Mouse (Mus musculus) CH12.LX (cell line): ENCODE measurements around the gene Riox1. TPM values are rescaled to one million over a fixed set of nuclear protein-coding genes. Genes with fewer than 3 reads are reported as not detected.

Experiments used
- DNase-seq: peaks from one replicate; pipeline ENCODE4 v3.0.0-alpha.2; 2013; ENCODE audit errors: extremely low read depth
- H3K27ac ChIP-seq: 2 replicates; pipeline ENCODE4 v1.5.1; 2012; ENCODE audit warnings: low read depth, mild to moderate bottlenecking, control low read depth, moderate library complexity; ENCODE audit not compliant: insufficient read depth
- H3K27me3 ChIP-seq: replicated peaks from 2 replicates; pipeline ENCODE3; 2012; ENCODE audit warnings: inconsistent platforms
- H3K36me3 ChIP-seq, 2 experiments: replicated peaks in 1 of 2; 2 replicates each; pipeline versions ENCODE3 to v1.6.1; 2012; ENCODE audit warnings: inconsistent platforms in 1 of 2, low read length in 1 of 2, mild to moderate bottlenecking in 1 of 2, mixed read lengths in 1 of 2, moderate library complexity in 1 of 2; ENCODE audit not compliant: control insufficient read depth in 1 of 2, insufficient read depth in 1 of 2
- H3K4me1 ChIP-seq, 2 experiments: 2 replicates each; pipeline ENCODE4 v1.6.1; 2012; ENCODE audit warnings: inconsistent platforms in 1 of 2, moderate library complexity in 1 of 2; ENCODE audit not compliant: insufficient read depth in 2 of 2, control insufficient read depth in 1 of 2
- H3K4me2 ChIP-seq: 2 replicates; pipeline ENCODE4 v1.6.1; 2012; ENCODE audit warnings: low read depth, mild to moderate bottlenecking, control low read depth; ENCODE audit not compliant: poor library complexity, insufficient read depth, severe bottlenecking
- H3K4me3 ChIP-seq, 3 experiments: fragments of 150-350 bp in 1 of 3; sonication (generic) in 1 of 3; replicated peaks in 1 of 3; 2 replicates each; pipeline versions ENCODE3 to v1.5.1; 2011 to 2012; ENCODE audit warnings: low read depth in 2 of 3, low read length in 2 of 3, mild to moderate bottlenecking in 2 of 3, moderate library complexity in 2 of 3, control low read depth in 1 of 3, improper control_type of control experiment in 1 of 3, inconsistent platforms in 1 of 3, mixed read lengths in 1 of 3; ENCODE audit not compliant: poor library complexity in 1 of 3
- H3K79me2 ChIP-seq: replicated peaks from 2 replicates; pipeline ENCODE4 v1.6.1; 2012; ENCODE audit warnings: mild to moderate bottlenecking, moderate library complexity; ENCODE audit not compliant: control insufficient read depth, poor library complexity, insufficient read depth, severe bottlenecking; ENCODE audit errors: extremely low read depth
- H3K9ac ChIP-seq: 2 replicates; pipeline ENCODE4 v1.6.1; 2012; ENCODE audit warnings: low read depth, mild to moderate bottlenecking, control low read depth, moderate library complexity; ENCODE audit not compliant: insufficient read depth
- H3K9me3 ChIP-seq: replicated peaks from 2 replicates; pipeline ENCODE3; 2012; ENCODE audit warnings: low read length, inconsistent platforms, mixed read lengths
- BHLHE40 ChIP-seq: IDR thresholded peaks from 2 replicates; pipeline ENCODE4 v1.6.1; 2011; ENCODE audit warnings: mild to moderate bottlenecking, low read depth, low read length, improper control_type of control experiment
- CHD1 ChIP-seq: IDR thresholded peaks from 2 replicates; pipeline ENCODE4 v1.6.1; 2012; ENCODE audit warnings: low read depth, low read length, improper control_type of control experiment, inconsistent platforms
- CHD2 ChIP-seq: IDR thresholded peaks from 2 replicates; pipeline ENCODE4 v1.6.1; 2011; ENCODE audit warnings: low read length, improper control_type of control experiment
- CTCF ChIP-seq, 2 experiments: IDR thresholded peaks in 1 of 2; conservative IDR thresholded peaks in 1 of 2; 2 replicates each; pipeline ENCODE4 v1.5.1; 2011 to 2012; ENCODE audit warnings: low read depth in 2 of 2, low read length in 2 of 2, improper control_type of control experiment in 1 of 2, inconsistent platforms in 1 of 2, mild to moderate bottlenecking in 1 of 2, moderate library complexity in 1 of 2
- E2F4 ChIP-seq: IDR thresholded peaks from 2 replicates; pipeline ENCODE4 v1.6.1; 2011; ENCODE audit warnings: low read depth, low read length, improper control_type of control experiment; ENCODE audit not compliant: insufficient replicate concordance
- ELF1 ChIP-seq: IDR thresholded peaks from 2 replicates; pipeline ENCODE4 v1.6.1; 2014; ENCODE audit warnings: low read depth, mild to moderate bottlenecking, inconsistent platforms, low read length, improper control_type of control experiment
- EP300 ChIP-seq: IDR thresholded peaks from 2 replicates; pipeline ENCODE4 v1.6.1; 2011; ENCODE audit warnings: low read length, improper control_type of control experiment
- ETS1 ChIP-seq: conservative IDR thresholded peaks from 2 replicates; pipeline ENCODE4 v1.6.1; 2012; ENCODE audit warnings: low read depth, mild to moderate bottlenecking, inconsistent platforms, low read length, improper control_type of control experiment, moderate library complexity
- GABPA ChIP-seq: IDR thresholded peaks from 2 replicates; pipeline ENCODE4 v1.6.1; 2012; ENCODE audit warnings: low read depth, low read length, improper control_type of control experiment, inconsistent platforms; ENCODE audit not compliant: insufficient replicate concordance
- HCFC1 ChIP-seq: IDR thresholded peaks from 2 replicates; pipeline ENCODE4 v1.6.1; 2012; ENCODE audit warnings: low read depth, mild to moderate bottlenecking, inconsistent platforms, low read length, improper control_type of control experiment
- IRF4 ChIP-seq: IDR thresholded peaks from 2 replicates; pipeline ENCODE4 v1.6.1; 2014; ENCODE audit warnings: low read depth, mild to moderate bottlenecking, inconsistent platforms, low read length, improper control_type of control experiment
- JUN ChIP-seq: IDR thresholded peaks from 2 replicates; pipeline ENCODE4 v1.6.1; 2011; ENCODE audit warnings: low read depth, mild to moderate bottlenecking, low read length, improper control_type of control experiment, moderate library complexity; ENCODE audit not compliant: insufficient read depth
- KAT2A ChIP-seq: IDR thresholded peaks from 2 replicates; pipeline ENCODE4 v1.6.1; 2012; ENCODE audit warnings: low read length, improper control_type of control experiment, inconsistent platforms; ENCODE audit not compliant: insufficient replicate concordance
- MAX ChIP-seq: IDR thresholded peaks from 2 replicates; pipeline ENCODE4 v1.6.1; 2011; ENCODE audit warnings: low read length, improper control_type of control experiment
- MAZ ChIP-seq: IDR thresholded peaks from 2 replicates; pipeline ENCODE4 v1.6.1; 2012; ENCODE audit warnings: low read depth, mild to moderate bottlenecking, inconsistent platforms, low read length, improper control_type of control experiment, moderate library complexity
- MEF2A ChIP-seq: IDR thresholded peaks from 2 replicates; pipeline ENCODE4 v1.6.1; 2014; ENCODE audit warnings: low read depth, mild to moderate bottlenecking, inconsistent platforms, low read length, improper control_type of control experiment, borderline replicate concordance
- MYC ChIP-seq: IDR thresholded peaks from 2 replicates; pipeline ENCODE4 v1.6.1; 2011; ENCODE audit warnings: low read depth, mild to moderate bottlenecking, improper control_type of control experiment, low read length
- NELFE ChIP-seq: IDR thresholded peaks from 2 replicates; pipeline ENCODE4 v1.6.1; 2011; ENCODE audit warnings: low read depth, low read length, improper control_type of control experiment
- NRF1 ChIP-seq: IDR thresholded peaks from 2 replicates; pipeline ENCODE4 v1.6.1; 2014; ENCODE audit warnings: low read depth, mild to moderate bottlenecking, inconsistent platforms, low read length, improper control_type of control experiment, moderate library complexity
- PAX5 ChIP-seq: IDR thresholded peaks from 2 replicates; pipeline ENCODE4 v1.6.1; 2012; ENCODE audit warnings: low read length, inconsistent platforms, mixed read lengths
- POLR2A ChIP-seq: IDR thresholded peaks from 2 replicates; pipeline ENCODE4 v1.6.1; 2011; ENCODE audit warnings: low read depth, mild to moderate bottlenecking, improper control_type of control experiment, low read length
- POLR2AphosphoS2 ChIP-seq: IDR thresholded peaks from 2 replicates; pipeline ENCODE4 v1.6.1; 2011; ENCODE audit warnings: low read depth, low read length, improper control_type of control experiment
- RAD21 ChIP-seq: IDR thresholded peaks from 2 replicates; pipeline ENCODE4 v1.6.1; 2011; ENCODE audit warnings: low read depth, mild to moderate bottlenecking, low read length, improper control_type of control experiment, moderate library complexity
- RCOR1 ChIP-seq: conservative IDR thresholded peaks from 2 replicates; pipeline ENCODE4 v1.6.1; 2012; ENCODE audit warnings: low read depth, mild to moderate bottlenecking, inconsistent platforms, low read length, improper control_type of control experiment
- SIN3A ChIP-seq: IDR thresholded peaks from 2 replicates; pipeline ENCODE4 v1.6.1; 2012; ENCODE audit warnings: low read length, improper control_type of control experiment, inconsistent platforms
- SMC3 ChIP-seq: IDR thresholded peaks from 2 replicates; pipeline ENCODE4 v1.6.1; 2011; ENCODE audit warnings: low read depth, low read length, improper control_type of control experiment
- TBP ChIP-seq: conservative IDR thresholded peaks from 2 replicates; pipeline ENCODE4 v1.6.1; 2011; ENCODE audit warnings: low read depth, low read length, improper control_type of control experiment
- TCF12 ChIP-seq: IDR thresholded peaks from 2 replicates; pipeline ENCODE4 v1.6.1; 2014; ENCODE audit warnings: low read depth, mild to moderate bottlenecking, inconsistent platforms, low read length, improper control_type of control experiment
- UBTF ChIP-seq: IDR thresholded peaks from 2 replicates; pipeline ENCODE4 v1.6.1; 2012; ENCODE audit warnings: low read depth, mild to moderate bottlenecking, inconsistent platforms, low read length, improper control_type of control experiment, moderate library complexity
- USF1 ChIP-seq: IDR thresholded peaks from 2 replicates; pipeline ENCODE4 v1.6.1; 2014; ENCODE audit warnings: low read depth, mild to moderate bottlenecking, inconsistent platforms, low read length, improper control_type of control experiment
- USF2 ChIP-seq: conservative IDR thresholded peaks from 2 replicates; pipeline ENCODE4 v1.6.1; 2011; ENCODE audit warnings: low read depth, low read length, improper control_type of control experiment
- ZC3H11A ChIP-seq: IDR thresholded peaks from 2 replicates; pipeline ENCODE4 v1.6.1; 2012; ENCODE audit warnings: low read depth, mild to moderate bottlenecking, inconsistent platforms, low read length, improper control_type of control experiment
- ZKSCAN1 ChIP-seq: IDR thresholded peaks from 2 replicates; pipeline ENCODE4 v1.6.1; 2012; ENCODE audit warnings: low read depth, inconsistent platforms, low read length, improper control_type of control experiment, borderline replicate concordance
- ZMIZ1 ChIP-seq: IDR thresholded peaks from 2 replicates; pipeline ENCODE4 v1.6.1; 2012; ENCODE audit warnings: low read depth, mild to moderate bottlenecking, inconsistent platforms, low read length, improper control_type of control experiment
- ZNF384 ChIP-seq: IDR thresholded peaks from 2 replicates; pipeline ENCODE4 v1.6.1; 2012; ENCODE audit warnings: low read depth, low read length, improper control_type of control experiment, inconsistent platforms
- dilution Hi-C: fragments of 300-500 bp; cut with MboI; formaldehyde crosslinking; loops from 2 replicates; pipeline ENCODE4 v1.14.3; 2020; ENCODE audit warnings: low sequenced_read_pairs; ENCODE audit not compliant: extremely low pct_unique_long_range_greater_than_20kb, extremely low pct_ligation_motif_present
- in situ Hi-C: fragments of 300-500 bp; cut with MboI; formaldehyde crosslinking; loops from 3 replicates; pipeline ENCODE4 v1.14.3; 2019; ENCODE audit warnings: low sequenced_read_pairs, low pct_ligation_motif_present, low pct_unique_long_range_greater_than_20kb, mixed read lengths
- polyA plus RNA-seq: library from polyadenylated mRNA; unstranded; fragments of >175 nt; gene quantifications from 2 replicates; pipeline ENCODE4 v1.2.1, GENCODE M21; 2012; ENCODE audit warnings: low read depth; ENCODE audit not compliant: insufficient read length
- total RNA-seq, 2 experiments: library from RNA; depleted of rRNA; stranded (reverse); fragments of 300-350 nt in 1 of 2; fragments of >200 nt in 1 of 2; gene quantifications; 2 replicates each; pipeline ENCODE4 v1.2.3; 2012 to 2014

The Riox1 gene
- total and polyA plus RNA-seq, 3 experiments = 29.5 to 34.3 (median 31.9) TPM

DNA sequence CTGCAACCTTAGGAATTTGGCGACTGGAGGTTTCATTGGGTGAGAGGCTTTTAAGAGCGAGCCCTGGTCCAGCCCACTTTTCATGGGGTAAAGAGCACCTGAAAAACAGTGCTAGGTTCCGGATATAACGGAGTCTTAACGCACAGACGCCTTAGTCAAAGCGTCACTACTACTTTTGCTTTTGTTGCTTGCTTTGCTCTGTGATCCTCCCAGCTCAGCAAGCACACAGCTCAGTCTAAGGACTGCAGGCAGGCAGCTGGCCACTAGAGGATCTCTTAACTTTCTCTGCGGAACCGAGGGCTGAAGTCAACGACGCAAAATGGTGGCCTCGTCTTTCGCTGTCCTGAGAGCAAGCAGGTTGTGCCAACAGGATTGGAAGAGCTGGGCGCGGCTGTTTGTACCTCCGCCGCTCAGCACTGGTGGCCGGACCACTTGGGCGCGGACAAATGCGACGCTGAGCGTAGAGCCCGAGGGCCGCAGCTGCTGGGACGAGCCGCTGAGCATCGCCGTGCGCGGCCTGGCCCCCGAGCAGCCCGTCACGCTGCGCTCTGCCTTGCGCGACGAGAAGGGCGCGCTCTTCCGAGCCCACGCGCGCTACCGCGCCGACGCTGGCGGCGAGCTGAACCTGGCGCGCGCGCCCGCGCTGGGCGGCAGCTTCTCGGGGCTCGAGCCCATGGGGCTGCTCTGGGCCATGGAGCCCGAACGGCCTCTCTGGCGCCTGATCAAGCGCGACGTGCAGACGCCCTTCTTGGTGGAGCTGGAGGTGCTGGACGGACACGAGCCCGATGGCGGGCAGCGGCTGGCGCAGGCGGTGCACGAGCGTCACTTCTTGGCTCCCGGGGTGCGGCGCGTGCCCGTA is 37.4 kb downstream of the Riox1 start, which contains the start of gene Acot2:
TSS of gene Acot2 (plus strand) at position 279 of the 859 bp plus-strand sequence.
- H3K4me1 ChIP-seq = peaks cover 7 to 16% of the 10 kb centered on the region in 2 experiments
- H3K27me3 ChIP-seq = no peaks in the 10 kb centered on the region
- H3K4me2 ChIP-seq = peak within 1 kb of the TSS; percentile 68
- H3K79me2 ChIP-seq = no peaks in the 10 kb centered on the region
- in situ Hi-C loops (no loop called here), dilution Hi-C loops (no loop called here)
- DNase-seq = peak; percentile 85
- H3K36me3 ChIP-seq = peaks cover 10 to 13% of the 10 kb centered on the region in 2 experiments
- peak within 1 kb of the TSS; percentile 84 for H3K27ac ChIP-seq
- no peak for TF ChIP-seq ZC3H11A
- no peak for TF ChIP-seq ZNF384
- TF ChIP-seq RCOR1 = no peak
- no peak for TF ChIP-seq USF1
- TF ChIP-seq ZKSCAN1 = no peak
- no peak for TF ChIP-seq NRF1
- TF ChIP-seq POLR2A = peak; percentile 63
- TF ChIP-seq SIN3A = no peak; the same call in 1 of the 2 replicates
- peak; percentile 66 for TF ChIP-seq TCF12
- peak; percentile 22; the same call in 1 of the 2 replicates for TF ChIP-seq ZMIZ1
- no peak for TF ChIP-seq GABPA
- no peak for TF ChIP-seq E2F4
- no peak; the same call in 1 of the 2 replicates for TF ChIP-seq UBTF
- TF ChIP-seq KAT2A = no peak
- no peak for TF ChIP-seq MAX
- TF ChIP-seq PAX5 = no peak
- peak; percentile 40 for TF ChIP-seq RAD21
- TF ChIP-seq POLR2AphosphoS2 = no peak
- TF ChIP-seq IRF4 = no peak
- TF ChIP-seq JUN = no peak
- no peak for TF ChIP-seq EP300
- no peak for TF ChIP-seq CHD2
- TF ChIP-seq USF2 = no peak
- 0 out of 2 replicates have a peak, but pooled peaks have one; percentile 3 for TF ChIP-seq BHLHE40
- no peak for TF ChIP-seq MAZ
- TF ChIP-seq CTCF (conservative IDR thresholded peaks at IDR 0.05 in 1 of 2, IDR thresholded peaks at IDR 0.05 in 1 of 2; ENCODE audit: low read depth in 2 of 2, low read length in 2 of 2) = peak in 1 of 2 experiments; percentile 64; a peak in 2 of 4 replicates
- TF ChIP-seq ETS1 = peak; percentile 23; the same call in 1 of the 2 replicates
- 0 out of 2 replicates have a peak, but pooled peaks have one; percentile 21 for TF ChIP-seq SMC3
- no peak for TF ChIP-seq HCFC1
- TF ChIP-seq MYC = no peak
- no peak for TF ChIP-seq NELFE
- TF ChIP-seq CHD1 = no peak
- no peak for TF ChIP-seq MEF2A
- TF ChIP-seq TBP = peak; percentile 82
- peak; percentile 43; the same call in 1 of the 2 replicates for TF ChIP-seq ELF1
- H3K9ac ChIP-seq = peak within 1 kb of the TSS; percentile 62
- peaks cover 4% of the 10 kb centered on the region for H3K9me3 ChIP-seq
- peak within 1 kb of the TSS; percentile 58 to 70 (median 67) for H3K4me3 ChIP-seq
